Mouse (Mus musculus): Measurements from ENCODE around the gene V1ra8.

GRCm38 (mm10) chr6:90224338-90224737 lies 21.7 kb downstream of the V1ra8 start, which contains the start of gene Vmn1r53:
- no peak for TF ChIP-seq POLR2A (IDR thresholded peaks at IDR 0.05; ENCODE audit: borderline replicate concordance, low read depth, low read length)
- no peak for TF ChIP-seq CTCF (IDR thresholded peaks at IDR 0.05; ENCODE audit: low read depth, low read length)
